Mouse (Mus musculus) cerebellum, adult 2 months (tissue): ENCODE results near the gene Prrc2b.

Source experiments
- CTCF ChIP-seq: fragments of 200-500 bp; IDR thresholded peaks from 2 replicates; pipeline ENCODE4 v1.5.1; 2011; ENCODE audit warnings: low read depth, mild to moderate bottlenecking, control low read depth, low read length, moderate library complexity, borderline replicate concordance; ENCODE audit not compliant: insufficient read depth
- POLR2A ChIP-seq: fragments of 200-500 bp; IDR thresholded peaks from 2 replicates; pipeline ENCODE4 v1.6.1; 2011; ENCODE audit warnings: low read length, control low read depth, borderline replicate concordance; ENCODE audit not compliant: insufficient read depth

GRCm38 (mm10) chr2:32162102-32162501, 11.2 kb downstream of the Prrc2b start:
- no peak for TF ChIP-seq POLR2A
- TF ChIP-seq CTCF: no peak
